ENCODE assay signal across 8 mouse cellular contexts in genomic region chr19:3718481-3719361, GRCm38 (mm10). TPM values are rescaled to one million over a fixed set of nuclear protein-coding genes. Genes with fewer than 3 reads are reported as not detected.
DNase-seq lines count a peak whose midpoint lies in the region; ATAC-seq and TF ChIP-seq lines count a peak whose summit lies in the region.

No protein-coding gene starts in this region.

- no peaks in the 10 kb centered on the region for H3K27me3 ChIP-seq in hindbrain, embryonic 12.5 days

- DNase-seq in ES-E14 (ENCODE audit: low read depth, low spot score): peak; percentile 83
- peak; percentile 72 for DNase-seq in cerebellum, adult 9-11 months
- peak; percentile 58 to 75 for DNase-seq in frontal cortex, postnatal 10 days (ENCODE audit: low spot score in 2 of 2)
- DNase-seq in layer of hippocampus, postnatal 10 days (ENCODE audit: low spot score in 2 of 2): peak; percentile 85 to 86
- DNase-seq in lung, postnatal 10 days: peak; percentile 88
- DNase-seq in ovary, postnatal 36 days (ENCODE audit: low spot score): peak; percentile 60
- DNase-seq in thymus, postnatal 14 days: peak; percentile 77

- H3K9ac ChIP-seq in ES-E14 (ENCODE audit: insufficient read depth, low read depth, low read length, poor library complexity, severe bottlenecking): peak overlapping the region; percentile 74
- peak overlapping the region; percentile 49 for H3K9ac ChIP-seq in hindbrain, embryonic 12.5 days

- 41% methylated on average over 19 of the region's 19 CpGs for WGBS in hindbrain, embryonic 12.5 days

- H3K4me3 ChIP-seq in ES-E14 (ENCODE audit: insufficient read depth in 1 of 2, low read depth in 1 of 2, low read length in 2 of 2, poor library complexity in 1 of 2, severe bottlenecking in 1 of 2): peak overlapping the region; percentile 57 to 70
- peak overlapping the region; percentile 32 for H3K4me3 ChIP-seq in hindbrain, embryonic 12.5 days

- peaks cover 0 to 6% of the 10 kb centered on the region in 2 experiments; a peak in 1 of 4 replicates for H3K4me1 ChIP-seq in ES-E14 (ENCODE audit: control insufficient read depth in 2 of 2, insufficient read depth in 2 of 2, low read length in 2 of 2, poor library complexity in 1 of 2)
- H3K4me1 ChIP-seq in hindbrain, embryonic 12.5 days: peaks cover 14% of the 10 kb centered on the region

- in situ Hi-C loops in ES-E14 (cut with MboI; ENCODE audit: low sequenced_read_pairs in 2 of 2, unreplicated experiment in 2 of 2): no loop called here

- H3K27ac ChIP-seq in ES-E14 (ENCODE audit: insufficient read depth, low read depth, low read length, poor library complexity, severe bottlenecking): peak overlapping the region; percentile 57
- H3K27ac ChIP-seq in hindbrain, embryonic 12.5 days: no peak overlapping the region

- peaks cover 30% of the 10 kb centered on the region for H3K36me3 ChIP-seq in ES-E14 (ENCODE audit: control insufficient read depth, insufficient read depth, low read length, poor library complexity, severe bottlenecking)
- peaks cover 33% of the 10 kb centered on the region for H3K36me3 ChIP-seq in hindbrain, embryonic 12.5 days

- H3K9me3 ChIP-seq in ES-E14 (ENCODE audit: control insufficient read depth, insufficient read depth, low read depth, low read length): no peaks in the 10 kb centered on the region
- no peaks in the 10 kb centered on the region for H3K9me3 ChIP-seq in hindbrain, embryonic 12.5 days (replicated peaks)

- peak; percentile 62 for ATAC-seq in hindbrain, embryonic 12.5 days (ENCODE audit: low FRiP score)

- peak overlapping the region; percentile 61 for H3K4me2 ChIP-seq in hindbrain, embryonic 12.5 days (replicated peaks)

TF ChIP-seq in ES-E14, 5 proteins besides CTCF, POLR2A, EP300 and RAD21:
- TF ChIP-seq ZC3H11A (IDR thresholded peaks at IDR 0.05; ENCODE audit: borderline replicate concordance, low read depth, low read length): no peak
- TF ChIP-seq CHD2 (IDR thresholded peaks at IDR 0.05; ENCODE audit: low read depth, low read length): no peak
- peak; percentile 55; the same call in 1 of the 2 replicates for TF ChIP-seq HCFC1 (IDR thresholded peaks at IDR 0.05; ENCODE audit: borderline replicate concordance, insufficient read depth, low read length)
- no peak for TF ChIP-seq MAFK (IDR thresholded peaks at IDR 0.05; ENCODE audit: insufficient read depth, low read depth, low read length)
- no peak for TF ChIP-seq ZNF384 (IDR thresholded peaks at IDR 0.05; ENCODE audit: low read depth, low read length)

RNA-seq across cellular contexts. Expression of gene 1810055G02Rik, which starts 10.6 kb away (rescaled TPM):
- total RNA-seq in ES-E14 (2012; rRNA removed): 31.4 and 39.6 TPM in 2 replicates
- polyA plus RNA-seq in hindbrain, embryonic 12.5 days (2016; fragmentation: Nextera tagmentation; extraction: Ambion mirVana): 37.3 and 37.5 TPM in 2 replicates
- total RNA-seq in layer of hippocampus, postnatal 10 days (2021): 10 to 100 TPM; 25.4 to 39.3 TPM

RNA-seq across cellular contexts. Expression of gene Lrp5, which starts 32.4 kb away (rescaled TPM):
- total RNA-seq in ES-E14 (2012; rRNA removed): 46.1 and 97.3 TPM in 2 replicates
- polyA plus RNA-seq in hindbrain, embryonic 12.5 days (2016; fragmentation: Nextera tagmentation; extraction: Ambion mirVana): 3.8 and 4.0 TPM in 2 replicates
- 10 to 100 TPM; 13.3 to 14.3 TPM for total RNA-seq in layer of hippocampus, postnatal 10 days (2021)

RNA-seq across cellular contexts. Expression of gene Kmt5b, which starts 48.5 kb away (rescaled TPM):
- total RNA-seq in ES-E14 (2012; rRNA removed): 25.9 and 27.2 TPM in 2 replicates
- 59.3 and 70.8 TPM in 2 replicates for polyA plus RNA-seq in hindbrain, embryonic 12.5 days (2016; fragmentation: Nextera tagmentation; extraction: Ambion mirVana)
- 10 to 100 TPM; 72.9 to 76.9 TPM for total RNA-seq in layer of hippocampus, postnatal 10 days (2021)
